Mouse (Mus musculus) central nervous system, embryonic 18 days (tissue): ENCODE measurements around the gene Rprd1b. TPM values are rescaled to one million over a fixed set of nuclear protein-coding genes. Genes with fewer than 3 reads are reported as not detected.

Source experiments
- polyA plus RNA-seq: library from polyadenylated mRNA; depleted of rRNA; stranded (reverse); fragments of >200 nt; gene quantifications from 2 replicates; pipeline ENCODE4 v1.2.3, GENCODE M21; 2012; rRNA removed

Rprd1b gene
- 18.8 and 20.3 TPM in 2 replicates for polyA plus RNA-seq

GRCm38 (mm10) chr2:158028354-158028863 lies at the start of gene Rprd1b, which contains the start of gene Tti1:
Gene Rprd1b (plus strand): TSS chr2:158028497.
Gene Tti1 (minus strand): TSS chr2:158028433.

GRCm38 (mm10) chr2:158146223-158146622 lies 117.9 kb downstream of the Rprd1b start, which contains the start of gene Tgm2:
Gene Tgm2 (minus strand): TSS chr2:158146436.

Other genes with a start within 250 kb of the Rprd1b start
- 86.6 and 93.9 TPM in 2 replicates for gene Vstm2l, start 113.8 kb upstream of the Rprd1b start, polyA plus RNA-seq
- 14.4 and 15.6 TPM in 2 replicates for gene Tti1, start 64 bp upstream of the Rprd1b start, polyA plus RNA-seq
- 8.0 and 17.7 TPM in 2 replicates for gene Tgm2, start 117.9 kb downstream of the Rprd1b start, polyA plus RNA-seq
- gene D630003M21Rik, start 200.7 kb downstream of the Rprd1b start, polyA plus RNA-seq = 3.1 and 3.2 TPM in 2 replicates
- not detected in 2 replicates for gene Bpi, start 229.6 kb downstream of the Rprd1b start, polyA plus RNA-seq